Mouse (Mus musculus) midbrain, embryonic 11.5 days (tissue): ENCODE results near the gene Parp3. TPM values are rescaled to one million over a fixed set of nuclear protein-coding genes. Genes with fewer than 3 reads are reported as not detected.

Source experiments
- ATAC-seq: fragments of 200-750 bp; cut with Nextera tagmentation; 2 replicates; pipeline ENCODE4 v1.8.0; 2017; ENCODE audit warnings: moderate TSS enrichment, moderate library complexity; ENCODE audit not compliant: low FRiP score
- DNase-seq: peaks from one replicate; pipeline ENCODE4 v3.0.0; 2015; ENCODE audit warnings: low spot score; ENCODE audit errors: missing footprints
- H3K27ac ChIP-seq: fragments of 300-500 bp; sonication (generic); 2 replicates; pipeline ENCODE4 v1.5.1; 2014; ENCODE audit warnings: low read depth, low read length
- H3K27me3 ChIP-seq: fragments of 300-500 bp; sonication (generic); 2 replicates; pipeline ENCODE4 v1.6.1; 2014; ENCODE audit warnings: mild to moderate bottlenecking, low read length, moderate library complexity, mixed read lengths; ENCODE audit not compliant: control insufficient read depth, insufficient read depth
- H3K36me3 ChIP-seq: fragments of 300-500 bp; sonication (generic); 2 replicates; pipeline ENCODE4 v1.6.1; 2014; ENCODE audit warnings: mild to moderate bottlenecking, low read length, moderate library complexity, mixed read lengths; ENCODE audit not compliant: control insufficient read depth, insufficient read depth
- H3K4me1 ChIP-seq: fragments of 300-500 bp; sonication (generic); 2 replicates; pipeline ENCODE4 v1.6.1; 2014; ENCODE audit warnings: low read length; ENCODE audit not compliant: control insufficient read depth, insufficient read depth
- H3K4me2 ChIP-seq: fragments of 300-500 bp; sonication (generic); 2 replicates; pipeline ENCODE4 v1.6.1; 2014; ENCODE audit warnings: mild to moderate bottlenecking, moderate library complexity
- H3K4me3 ChIP-seq: fragments of 300-500 bp; sonication (generic); 2 replicates; pipeline ENCODE4 v1.5.1; 2014; ENCODE audit warnings: low read depth, low read length
- H3K9ac ChIP-seq: fragments of 300-500 bp; sonication (generic); 2 replicates; pipeline ENCODE4 v1.6.1; 2014; ENCODE audit warnings: low read length
- H3K9me3 ChIP-seq: fragments of 300-500 bp; sonication (generic); 2 replicates; pipeline ENCODE4 v1.6.1; 2016; ENCODE audit warnings: low read length; ENCODE audit not compliant: control insufficient read depth
- WGBS: fragments of 180-500 bp; shearing (Covaris S2); extraction: QIAGEN DNeasy Blood & Tissue Kit; methylation state at CpG from one replicate; pipeline ENCODE4 v1.1.7; 2014; 5-methylcytosine and 5-hydroxymethylcytosine counted together
- polyA plus RNA-seq: library from polyadenylated mRNA; unstranded; fragments of >200 nt; fragmentation: Nextera tagmentation; extraction: Ambion mirVana; gene quantifications from 2 replicates; pipeline ENCODE4 v1.2.1, GENCODE M21; 2014

Parp3 gene
- polyA plus RNA-seq, 1 experiment from 2014 or later: 1.2 TPM

DNA sequence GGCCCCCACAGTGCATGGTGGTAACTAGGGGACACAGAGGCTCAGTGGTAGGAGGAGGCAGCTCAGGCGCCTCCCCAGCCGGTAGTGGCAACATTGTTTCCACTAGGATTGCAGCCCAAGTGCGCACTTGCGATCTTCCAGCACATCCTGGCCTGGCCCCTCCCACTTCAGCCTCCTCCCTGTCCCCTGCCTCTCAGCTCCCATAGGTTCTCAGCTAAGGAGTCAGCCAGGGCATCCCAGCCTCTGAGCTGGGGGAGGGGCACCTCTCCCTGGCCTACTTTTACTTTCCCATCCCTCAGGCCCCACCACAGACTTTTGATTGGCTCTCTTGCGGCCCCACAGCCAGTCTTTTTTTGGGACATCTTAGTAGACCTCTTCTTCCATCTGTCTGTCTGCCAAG, 4.9 kb downstream of the Parp3 start:
- Histone ChIP-seq H3K27me3 (no peaks in the 10 kb centered on the region), H3K9ac (no peak overlapping the region), H3K4me2 (no peak overlapping the region), H3K4me1 (peaks cover 21% of the 10 kb centered on the region), H3K36me3 (no peaks in the 10 kb centered on the region), H3K9me3 (no peaks in the 10 kb centered on the region), H3K4me3 (no peak overlapping the region), H3K27ac (no peak overlapping the region)
- ATAC-seq (no peak), DNase-seq (no peak)
- WGBS: 11% methylated on average over 5 of the region's 5 CpGs

DNA sequence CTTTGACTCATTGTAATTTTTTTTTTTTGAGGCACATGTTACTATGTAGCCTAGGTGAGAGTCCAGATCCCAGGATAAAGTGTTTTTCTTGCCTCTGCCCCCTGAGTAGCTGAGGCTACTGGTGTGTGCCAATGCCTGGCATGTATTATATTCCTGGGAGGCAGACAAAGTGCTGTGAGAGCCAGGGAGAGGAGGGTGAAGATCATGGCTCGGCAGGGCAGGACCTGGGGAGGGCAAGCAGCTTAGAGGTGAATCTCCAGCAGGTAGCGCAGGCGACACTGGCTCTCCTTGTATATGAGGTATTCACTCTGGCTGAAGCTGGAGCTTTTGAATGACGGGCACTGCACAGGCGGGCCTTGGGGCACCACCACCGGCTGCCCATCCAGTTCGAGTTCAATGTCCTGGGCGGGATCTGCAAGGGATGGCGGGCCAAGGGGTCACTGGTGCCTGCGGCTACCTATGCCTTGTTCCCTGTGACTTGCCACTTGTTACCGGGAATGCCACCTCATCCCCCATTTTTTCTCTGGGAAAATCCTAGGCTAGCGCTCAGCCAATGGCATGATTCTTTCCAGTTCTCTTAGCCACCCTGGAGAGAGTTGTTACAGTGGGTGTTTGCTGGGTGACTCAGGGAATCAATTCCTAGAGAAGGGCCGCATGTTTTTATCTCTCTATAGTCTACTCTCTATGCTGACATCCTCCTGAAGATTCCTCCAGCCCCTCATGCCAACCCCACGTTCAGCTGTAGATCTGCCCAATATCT, 5.6 kb downstream of the Parp3 start:
- ATAC-seq (no peak), DNase-seq (no peak)
- H3K4me2 ChIP-seq: no peak overlapping the region
- H3K27me3 ChIP-seq: no peaks in the 10 kb centered on the region; the same call in 1 of the 2 replicates
- H3K36me3 ChIP-seq: no peaks in the 10 kb centered on the region
- WGBS: 67% methylated on average over 14 of the region's 14 CpGs
- no peak overlapping the region for H3K4me3 ChIP-seq
- no peak overlapping the region; the same call in 1 of the 2 replicates for H3K9ac ChIP-seq
- no peak overlapping the region for H3K27ac ChIP-seq
- no peaks in the 10 kb centered on the region for H3K9me3 ChIP-seq
- peaks cover 17% of the 10 kb centered on the region for H3K4me1 ChIP-seq

- H3K9me3 ChIP-seq: no peaks in the 10 kb centered on the region
- no peak for ATAC-seq
- WGBS: 80% methylated on average over 9 of the region's 9 CpGs
Observed at GRCm38 (mm10) chr9:106469776-106470175, 7.0 kb downstream of the Parp3 start.

DNA sequence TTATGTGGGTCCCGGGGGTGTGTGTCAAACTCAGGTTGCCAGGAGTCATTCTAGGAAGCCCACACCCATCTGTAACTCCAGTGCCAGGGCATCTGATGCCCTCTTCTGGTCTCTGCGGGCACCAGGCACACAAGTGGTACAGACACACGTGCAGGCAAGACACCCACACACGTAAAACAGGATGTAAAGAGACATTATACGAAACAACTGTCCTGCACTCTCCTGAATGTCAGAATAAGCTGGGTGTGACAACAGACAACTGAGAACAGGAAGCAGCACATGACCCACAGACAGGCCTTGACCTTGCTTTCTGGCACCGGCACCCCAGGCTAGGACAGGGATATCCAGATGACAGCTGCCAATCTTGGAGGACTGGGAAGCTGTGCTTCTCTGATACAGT, 7.4 kb downstream of the Parp3 start:
- H3K27ac ChIP-seq: no peak overlapping the region
- no peak for DNase-seq
- ATAC-seq: no peak
- no peak overlapping the region for H3K4me2 ChIP-seq
- H3K9me3 ChIP-seq: no peaks in the 10 kb centered on the region
- no peak overlapping the region for H3K9ac ChIP-seq
- H3K27me3 ChIP-seq: peaks cover 3% of the 10 kb centered on the region
- H3K4me3 ChIP-seq: no peak overlapping the region
- peaks cover 18% of the 10 kb centered on the region for H3K4me1 ChIP-seq
- WGBS: 78% methylated on average over 6 of the region's 6 CpGs
- H3K36me3 ChIP-seq: no peaks in the 10 kb centered on the region; the same call in 1 of the 2 replicates

More at GRCm38 (mm10) chr9:106469776-106470175, 7.0 kb downstream of the Parp3 start:
- no peak for DNase-seq
- no peak overlapping the region for H3K27ac ChIP-seq
- no peak overlapping the region for H3K4me2 ChIP-seq
- H3K4me1 ChIP-seq: peaks cover 18% of the 10 kb centered on the region
- no peak overlapping the region for H3K9ac ChIP-seq
- H3K27me3 ChIP-seq: peaks cover 3% of the 10 kb centered on the region
- H3K36me3 ChIP-seq: no peaks in the 10 kb centered on the region
- H3K4me3 ChIP-seq: no peak overlapping the region

DNA sequence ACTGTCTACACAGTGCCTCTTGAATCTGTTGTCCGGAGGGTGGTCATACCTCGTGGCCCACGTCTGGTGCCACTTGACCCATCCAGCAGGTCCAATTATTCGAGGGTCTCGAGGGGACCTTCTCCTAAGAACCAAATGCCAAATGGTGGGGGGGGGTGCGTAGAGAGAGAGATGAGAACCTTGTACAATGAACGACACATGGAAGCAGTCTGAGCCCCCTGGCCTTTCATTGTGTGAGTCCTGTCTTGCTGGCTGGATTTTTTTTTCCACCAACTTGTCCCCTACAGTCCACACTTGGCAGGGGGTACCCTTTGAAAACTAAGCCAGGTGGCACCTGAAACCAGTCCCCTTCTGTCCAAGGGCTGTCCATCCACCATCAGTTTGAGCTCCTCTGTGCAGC, 9.0 kb downstream of the Parp3 start:
- no peak for ATAC-seq
- Histone ChIP-seq H3K4me2 (no peak overlapping the region), H3K9ac (no peak overlapping the region), H3K27ac (no peak overlapping the region), H3K36me3 (peaks cover 7% of the 10 kb centered on the region), H3K4me3 (no peak overlapping the region), H3K9me3 (no peaks in the 10 kb centered on the region), H3K27me3 (peaks cover 7% of the 10 kb centered on the region), H3K4me1 (peaks cover 16% of the 10 kb centered on the region)
- DNase-seq: peak; percentile 53
- 87% methylated on average over 7 of the region's 7 CpGs for WGBS

- Histone ChIP-seq H3K27me3 (peaks cover 7% of the 10 kb centered on the region), H3K27ac (no peak overlapping the region), H3K36me3 (peaks cover 15% of the 10 kb centered on the region), H3K9ac (no peak overlapping the region), H3K4me2 (no peak overlapping the region), H3K9me3 (no peaks in the 10 kb centered on the region), H3K4me3 (no peak overlapping the region), H3K4me1 (peaks cover 13% of the 10 kb centered on the region)
- no peak for ATAC-seq
- 87% methylated on average over 6 of the region's 6 CpGs for WGBS
- DNase-seq: no peak
Observed at GRCm38 (mm10) chr9:106466721-106467120, 10.0 kb downstream of the Parp3 start.

- 36% methylated on average over 26 of the region's 26 CpGs for WGBS
- ATAC-seq (0 out of 2 replicates have a peak, but pooled peaks have one; percentile 1), DNase-seq (no peak)
- H3K36me3 ChIP-seq: peaks cover 21% of the 10 kb centered on the region
- no peaks in the 10 kb centered on the region for H3K9me3 ChIP-seq
- peaks cover 11% of the 10 kb centered on the region for H3K4me1 ChIP-seq
- peaks cover 7% of the 10 kb centered on the region for H3K27me3 ChIP-seq
- H3K9ac ChIP-seq: peak within 1 kb of the TSS; percentile 70
- H3K27ac ChIP-seq: peak within 1 kb of the TSS; percentile 59
- H3K4me2 ChIP-seq: peak within 1 kb of the TSS; percentile 79
- peak within 1 kb of the TSS; percentile 38 for H3K4me3 ChIP-seq
Observed at GRCm38 (mm10) chr9:106465571-106466200, 11.1 kb downstream of the Parp3 start, which contains the start of gene Gpr62. Gene Gpr62 (minus strand): TSS chr9:106465938.

DNA sequence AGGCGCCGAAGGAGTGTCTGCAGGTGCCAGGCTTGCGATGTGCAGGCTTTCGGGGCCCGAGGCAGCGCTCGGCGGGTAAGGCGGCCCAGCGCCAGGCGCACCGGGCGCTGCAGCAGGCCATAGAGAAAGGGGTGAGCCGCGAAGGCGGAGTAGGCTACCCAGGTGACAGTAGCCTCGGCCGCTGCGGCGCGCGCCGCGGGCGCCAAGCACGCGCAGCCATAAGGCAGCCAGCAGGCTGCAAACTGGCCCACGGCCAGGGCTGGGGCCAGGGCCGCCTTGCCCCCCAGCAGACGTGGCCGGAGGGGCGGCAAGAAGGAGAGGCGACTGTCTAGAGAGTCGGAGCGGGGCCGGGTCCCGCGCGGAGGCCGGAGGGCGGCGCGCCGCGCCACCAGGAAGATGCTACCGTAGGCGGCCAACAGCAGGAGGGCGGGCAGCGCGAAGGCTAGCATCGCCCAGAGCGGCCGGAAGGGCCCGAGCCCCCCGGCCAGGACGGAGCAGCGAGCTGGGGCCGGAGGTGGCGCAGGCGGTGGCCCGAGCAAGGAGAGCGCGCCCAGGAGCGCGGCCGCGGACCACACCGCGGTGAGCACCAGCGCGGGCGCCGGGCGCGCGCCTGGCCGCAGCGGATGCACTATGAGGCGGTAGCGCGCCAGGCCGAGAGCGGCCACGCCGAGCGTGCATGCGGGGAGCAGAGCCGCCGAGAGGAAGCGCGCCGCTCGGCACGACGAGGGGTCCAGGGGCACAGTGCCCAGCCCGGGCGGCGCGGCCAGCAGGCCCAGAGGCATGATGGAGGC, 11.8 kb downstream of the Parp3 start:
- peaks cover 13% of the 10 kb centered on the region for H3K4me1 ChIP-seq

More for the DNA sequence above, 11.8 kb downstream of the Parp3 start:
- Histone ChIP-seq H3K27me3 (peaks cover 7% of the 10 kb centered on the region), H3K9me3 (no peaks in the 10 kb centered on the region), H3K9ac (peak overlapping the region; percentile 70), H3K4me3 (peak overlapping the region; percentile 38), H3K4me2 (peak overlapping the region; percentile 79), H3K27ac (peak overlapping the region; percentile 59), H3K36me3 (peaks cover 21% of the 10 kb centered on the region)
- peak; percentile 96 for DNase-seq
- peak; percentile 86 for ATAC-seq
- 1% methylated on average over 98 of the region's 99 CpGs for WGBS
